Mouse (Mus musculus) brain, embryonic 18.5 days (tissue): ENCODE data around the gene Slc12a4.
"Not testable (repeated sequence)": the region's sequence is repeated elsewhere in the genome, so short reads cannot be mapped to it uniquely, and the experiment has no call there.

Experiments
- DNase-seq: peaks from one replicate; pipeline ENCODE4 v3.0.0-alpha.2; 2012; ENCODE audit warnings: low read depth, low spot score

Slc12a4 gene

GRCm38 (mm10) chr8:105965905-105966341 is at the start of gene Slc12a4:
TSS of gene Slc12a4 (minus strand) at chr8:105966097.
- DNase-seq, result no peak

GRCm38 (mm10) chr8:106012203-106012602 is 46.3 kb upstream of the Slc12a4 start:
- not testable (repeated sequence) for DNase-seq

- no peak for DNase-seq
Measured at GRCm38 (mm10) chr8:106011643-106011986, 45.7 kb upstream of the Slc12a4 start, which contains the start of gene Ddx28. TSS of gene Ddx28 (minus strand) at chr8:106011882.

- DNase-seq, result peak; percentile 88
Measured at GRCm38 (mm10) chr8:106010748-106011642, 45.1 kb upstream of the Slc12a4 start.

GRCm38 (mm10) chr8:106007891-106008290 is 42.0 kb upstream of the Slc12a4 start:
- not testable (repeated sequence) for DNase-seq

GRCm38 (mm10) chr8:106007135-106007534 is 41.2 kb upstream of the Slc12a4 start:
- DNase-seq, result no peak

- no peak for DNase-seq
Measured at GRCm38 (mm10) chr8:106006413-106006812, 40.5 kb upstream of the Slc12a4 start.

GRCm38 (mm10) chr8:106005875-106006274 is 40.0 kb upstream of the Slc12a4 start, which contains the start of gene Dpep2nb:
TSS of gene Dpep2nb (minus strand) at chr8:106005975.
- DNase-seq, result no peak

GRCm38 (mm10) chr8:106004538-106005207 is 38.8 kb upstream of the Slc12a4 start:
- DNase-seq, result no peak

- no peak for DNase-seq
Measured at GRCm38 (mm10) chr8:106001908-106002307, 36.0 kb upstream of the Slc12a4 start.

GRCm38 (mm10) chr8:105998971-105999370 is 33.1 kb upstream of the Slc12a4 start:
- DNase-seq, result no peak

GRCm38 (mm10) chr8:105996359-105996758 is 30.5 kb upstream of the Slc12a4 start:
- no peak for DNase-seq

- DNase-seq, result no peak
Measured at GRCm38 (mm10) chr8:105993226-105993625, 27.3 kb upstream of the Slc12a4 start.

GRCm38 (mm10) chr8:105992499-105992898 is 26.6 kb upstream of the Slc12a4 start:
- DNase-seq, result no peak

- no peak for DNase-seq
Measured at GRCm38 (mm10) chr8:105991546-105991945, 25.6 kb upstream of the Slc12a4 start.

- DNase-seq, result peak; percentile 16
Measured at GRCm38 (mm10) chr8:105990856-105991387, 25.0 kb upstream of the Slc12a4 start, which contains the start of gene Dus2. TSS of gene Dus2 (plus strand) at chr8:105991337.

GRCm38 (mm10) chr8:105988546-105988945 is 22.6 kb upstream of the Slc12a4 start:
- no peak for DNase-seq

- DNase-seq, result not testable (repeated sequence)
Measured at GRCm38 (mm10) chr8:105983406-105983805, 17.5 kb upstream of the Slc12a4 start.

- no peak for DNase-seq
Measured at GRCm38 (mm10) chr8:105981146-105981545, 15.2 kb upstream of the Slc12a4 start.

- DNase-seq, result no peak
Measured at GRCm38 (mm10) chr8:105979325-105979724, 13.4 kb upstream of the Slc12a4 start, which contains the start of gene Dpep3. TSS of gene Dpep3 (minus strand) at chr8:105979429.

GRCm38 (mm10) chr8:105975363-105975762 is 9.5 kb upstream of the Slc12a4 start:
- no peak for DNase-seq
